Mouse (Mus musculus) olfactory bulb, adult 2 months (tissue): ENCODE data around the gene Reg3b.

Source experiments
- CTCF ChIP-seq: fragments of 200-500 bp; IDR thresholded peaks from 2 replicates; pipeline ENCODE4 v1.5.1; 2012; ENCODE audit warnings: low read depth, mild to moderate bottlenecking, low read length, moderate library complexity; ENCODE audit not compliant: insufficient read depth
- POLR2A ChIP-seq: fragments of 200-500 bp; IDR thresholded peaks from 2 replicates; pipeline ENCODE4 v1.6.1; 2012; ENCODE audit warnings: mild to moderate bottlenecking, low read depth, low read length, moderate library complexity; ENCODE audit not compliant: insufficient read depth

DNA sequence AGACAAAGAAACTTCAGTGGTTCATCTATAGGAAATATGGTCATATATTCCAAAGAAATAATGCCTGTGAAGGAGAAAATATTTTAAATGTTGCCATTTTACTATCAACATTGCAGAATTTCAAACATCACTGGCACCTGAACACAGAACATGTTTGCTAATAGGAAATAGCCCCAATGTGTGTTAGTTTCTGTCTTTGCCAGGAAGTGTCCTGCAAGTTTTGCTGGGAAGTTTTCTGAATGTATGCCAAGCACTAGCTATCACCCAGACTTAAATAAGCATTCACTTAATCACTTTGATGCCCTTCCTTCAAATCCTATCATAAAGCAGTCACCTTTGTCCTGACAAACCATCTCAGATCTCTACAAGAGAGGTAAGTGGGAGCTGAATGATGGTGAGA lies 10.0 kb downstream of the Reg3b start, which contains the start of gene Reg3a:
- TF ChIP-seq CTCF (no peak), POLR2A (no peak)
